Mouse (Mus musculus) left cerebral cortex, adult 18-20 months (tissue): ENCODE data around the gene Gal. TPM values are rescaled to one million over a fixed set of nuclear protein-coding genes. Genes with fewer than 3 reads are reported as not detected.

Source experiments
- DNase-seq, 2 experiments: peaks; one replicate each; pipeline ENCODE4 v3.0.0; 2021 to 2022; ENCODE audit warnings: low spot score in 2 of 2, mixed read lengths in 1 of 2
- total RNA-seq, 2 experiments: library from RNA; stranded (reverse); gene quantifications; 2 replicates each; pipeline ENCODE4 v1.2.3; 2021

Gal gene
- total RNA-seq, 2 experiments from 2014 or later, result not detected

GRCm38 (mm10) chr19:3422981-3423380, 8.6 kb upstream of the Gal start:
- DNase-seq, result no peak

- DNase-seq, result no peak
Measured at GRCm38 (mm10) chr19:3422488-3422887, 8.1 kb upstream of the Gal start.

GRCm38 (mm10) chr19:3419251-3419650, 4.9 kb upstream of the Gal start:
- DNase-seq, result peak; percentile 51 to 61

GRCm38 (mm10) chr19:3405531-3406281, 8.6 kb downstream of the Gal start:
- no peak for DNase-seq

DNA sequence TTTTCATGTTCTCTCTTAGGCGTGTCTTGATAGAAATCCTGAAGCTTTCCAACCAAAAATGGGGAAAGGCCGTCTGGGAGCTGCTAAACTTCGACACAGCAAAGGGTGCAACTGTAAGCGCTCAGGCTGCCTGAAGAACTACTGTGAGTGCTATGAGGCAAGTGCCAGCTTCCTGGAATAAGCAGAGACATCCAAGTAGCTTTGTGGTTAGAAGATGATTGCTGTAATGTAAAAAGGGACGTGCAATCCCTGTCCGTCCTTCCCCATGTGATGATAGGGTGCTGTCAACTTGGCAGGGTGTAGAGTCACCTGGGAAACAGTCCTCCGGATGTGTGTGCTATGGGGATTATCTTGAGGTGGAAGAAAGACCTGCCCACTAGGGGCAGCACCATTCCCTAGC, 10.3 kb downstream of the Gal start:
- DNase-seq, result no peak

GRCm38 (mm10) chr19:3402390-3402789, 12.0 kb downstream of the Gal start:
- DNase-seq, result no peak

DNA sequence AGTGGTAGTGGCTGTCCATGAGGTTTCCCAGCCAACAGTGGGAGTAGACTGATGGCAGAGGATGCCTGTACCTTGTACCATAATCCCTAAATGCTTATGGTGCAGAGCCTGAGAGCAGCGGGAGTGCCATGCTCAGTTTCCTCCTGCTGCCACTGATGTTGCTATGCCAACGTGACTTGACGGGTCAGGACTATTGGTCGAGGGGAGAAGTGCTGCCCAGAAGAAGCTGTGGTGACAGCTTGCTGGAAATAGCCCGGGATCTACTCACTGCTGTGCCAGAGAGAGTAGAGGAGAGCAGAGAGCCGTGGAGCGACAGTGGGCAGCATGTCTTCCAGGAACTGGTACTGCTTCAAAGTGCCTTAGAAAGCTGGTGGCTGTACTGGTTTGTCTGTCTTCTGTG, 12.4 kb downstream of the Gal start:
- no peak for DNase-seq

DNA sequence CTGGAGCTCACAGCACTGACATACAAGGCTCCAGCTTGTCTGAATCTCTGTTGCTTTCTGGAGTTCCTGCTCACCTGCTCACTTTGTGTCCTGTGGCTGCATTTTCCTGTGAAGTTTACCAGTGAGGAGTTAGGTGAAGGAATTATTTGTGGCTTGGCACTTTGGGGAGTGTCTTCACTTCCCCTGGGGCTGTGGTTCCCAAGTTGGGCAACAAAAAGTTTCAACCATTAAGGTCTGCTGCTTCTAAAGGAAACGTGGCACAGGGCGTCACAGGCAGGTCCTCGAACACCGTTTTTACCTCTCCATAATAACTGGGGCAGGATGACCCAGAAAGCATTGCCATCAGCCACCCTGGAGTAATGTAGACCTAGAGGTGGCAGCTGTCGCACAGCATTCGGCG, 12.8 kb downstream of the Gal start:
- DNase-seq, result no peak

GRCm38 (mm10) chr19:3400057-3400456, 14.3 kb downstream of the Gal start:
- DNase-seq, result no peak

GRCm38 (mm10) chr19:3394216-3394615, 20.1 kb downstream of the Gal start:
- DNase-seq, result no peak

DNA sequence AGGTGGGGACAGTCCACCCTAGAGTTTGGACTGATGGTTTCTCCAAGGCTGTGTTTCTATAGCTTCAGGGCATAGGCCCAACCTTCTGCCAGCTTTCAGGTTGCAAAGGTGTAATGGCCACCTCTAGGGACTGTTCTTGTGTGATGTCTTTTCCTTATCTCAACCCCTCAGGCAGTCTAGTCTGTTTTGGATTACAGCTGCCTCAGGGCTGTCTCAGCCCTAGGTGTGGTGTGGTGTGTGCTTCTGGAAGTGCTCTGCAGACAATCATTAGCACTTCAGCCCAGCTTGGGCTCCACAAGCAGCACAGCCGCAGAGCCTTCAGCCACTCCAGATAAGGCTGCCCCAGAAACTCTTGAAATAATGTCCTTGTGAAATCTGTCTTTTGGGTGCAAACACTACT, 22.0 kb downstream of the Gal start:
- no peak for DNase-seq

DNA sequence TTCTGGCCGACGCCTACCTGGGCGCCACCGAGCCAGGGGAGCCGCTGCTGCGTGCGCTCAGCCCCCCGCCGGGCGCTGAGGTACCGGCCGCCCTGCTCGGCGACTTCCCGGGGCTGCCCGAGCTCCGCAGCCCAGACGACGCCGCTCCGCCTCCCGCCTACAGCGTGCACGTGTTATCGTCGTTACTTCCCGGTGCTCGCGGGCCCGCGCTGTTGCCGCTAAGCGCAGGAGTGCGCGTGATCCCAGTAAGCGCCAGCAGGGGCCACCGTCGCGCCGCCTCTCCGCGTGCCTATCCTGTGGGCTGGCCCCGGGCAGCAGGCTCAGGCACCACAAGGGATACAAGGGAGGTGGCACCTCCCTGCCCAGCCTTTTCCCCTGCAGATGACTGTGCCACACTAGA, 25.3 kb downstream of the Gal start:
- DNase-seq, result peak; percentile 83 to 85

- DNase-seq, result peak; percentile 51 to 55
Measured at GRCm38 (mm10) chr19:3388629-3389057, 25.7 kb downstream of the Gal start, which contains the start of gene Tesmin. Tesmin (plus strand) TSS chr19:3388857.

GRCm38 (mm10) chr19:3388061-3388460, 26.3 kb downstream of the Gal start:
- no peak for DNase-seq

DNA sequence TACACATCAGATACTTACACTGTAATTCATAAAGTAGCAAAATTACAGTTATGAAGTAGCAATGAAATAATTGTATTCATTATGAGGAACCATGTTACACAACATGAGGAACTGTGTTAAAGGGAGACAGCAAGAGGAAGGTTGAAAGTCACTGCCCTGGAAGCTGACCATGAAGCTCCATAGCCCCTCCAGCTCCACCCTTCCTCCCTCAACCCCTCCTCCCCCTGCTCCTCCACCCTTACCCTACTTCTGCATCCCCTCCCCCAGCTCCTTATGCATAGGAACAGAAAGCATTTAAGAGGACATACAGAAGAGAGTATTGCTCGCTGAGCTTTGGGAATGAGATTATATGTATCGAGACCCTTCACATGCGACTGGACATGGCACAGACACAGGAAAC, 35.7 kb downstream of the Gal start:
- DNase-seq, result no peak

GRCm38 (mm10) chr19:3376966-3377715, 37.2 kb downstream of the Gal start:
- no peak for DNase-seq

DNA sequence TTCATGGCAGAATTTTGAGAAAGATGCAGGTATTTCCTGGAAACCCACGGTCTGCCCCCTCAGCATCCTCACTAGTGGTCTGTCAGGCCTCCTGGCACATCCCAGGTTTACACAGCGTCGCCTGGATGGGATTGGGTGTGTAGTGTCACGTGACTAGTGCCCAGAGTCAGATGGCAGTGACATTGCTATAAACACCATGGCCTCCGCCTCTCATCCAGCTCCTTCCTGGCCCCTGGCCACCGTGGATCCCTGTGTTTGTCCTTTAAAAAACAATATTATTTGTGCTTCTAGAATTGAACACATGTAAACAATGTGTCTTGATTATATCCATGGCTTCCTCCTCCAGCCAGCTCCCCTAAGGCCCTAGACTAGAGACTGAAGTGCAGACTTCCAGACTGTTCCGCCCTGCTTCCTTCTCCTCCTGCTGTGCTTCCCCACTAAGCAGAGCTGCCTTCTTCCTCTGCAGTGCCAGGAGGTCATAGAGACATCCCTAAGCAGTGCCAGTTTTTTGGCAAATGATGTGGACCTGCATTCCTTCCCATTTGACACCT, 38.3 kb downstream of the Gal start:
- no peak for DNase-seq

DNA sequence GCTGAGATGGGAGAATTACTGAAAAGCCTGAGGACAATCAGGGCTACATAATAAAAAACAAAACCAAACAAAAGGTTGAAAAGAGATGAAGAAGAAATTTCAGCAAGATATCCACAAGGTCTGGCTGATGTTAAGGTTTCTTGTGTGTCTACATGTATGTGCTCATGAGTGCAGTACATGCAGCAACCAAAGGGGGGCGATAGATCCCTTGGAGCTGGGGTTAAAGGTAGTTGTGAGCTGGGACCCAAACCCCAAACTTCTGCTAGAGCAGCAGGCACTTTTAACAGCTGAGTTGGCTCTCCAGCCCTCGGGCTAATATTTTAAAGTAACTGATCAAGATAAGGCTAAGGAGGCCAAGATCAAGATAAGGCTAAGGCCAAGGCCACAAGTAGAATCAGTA, 40.3 kb downstream of the Gal start:
- DNase-seq, result no peak

DNA sequence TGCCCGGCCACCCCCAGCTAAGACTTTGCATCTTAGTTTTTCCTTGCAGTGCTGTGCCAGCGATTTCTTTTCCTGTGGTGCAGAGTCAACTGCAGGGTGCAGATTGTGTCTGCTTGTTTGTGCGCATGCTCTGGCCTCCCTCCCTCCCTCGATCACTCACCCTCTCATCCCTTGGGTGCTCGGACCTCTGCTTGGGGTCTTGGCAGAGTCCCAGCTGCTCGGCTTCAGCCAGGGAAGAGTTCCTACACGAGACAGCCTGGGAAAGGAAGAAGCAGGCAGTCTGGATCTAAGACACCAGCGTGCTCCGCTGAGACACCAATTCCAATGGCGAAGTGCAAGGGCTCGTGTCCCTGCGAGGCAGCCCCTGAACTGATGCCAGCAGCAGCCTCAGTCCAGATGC, 41.0 kb downstream of the Gal start:
- DNase-seq, result no peak

DNA sequence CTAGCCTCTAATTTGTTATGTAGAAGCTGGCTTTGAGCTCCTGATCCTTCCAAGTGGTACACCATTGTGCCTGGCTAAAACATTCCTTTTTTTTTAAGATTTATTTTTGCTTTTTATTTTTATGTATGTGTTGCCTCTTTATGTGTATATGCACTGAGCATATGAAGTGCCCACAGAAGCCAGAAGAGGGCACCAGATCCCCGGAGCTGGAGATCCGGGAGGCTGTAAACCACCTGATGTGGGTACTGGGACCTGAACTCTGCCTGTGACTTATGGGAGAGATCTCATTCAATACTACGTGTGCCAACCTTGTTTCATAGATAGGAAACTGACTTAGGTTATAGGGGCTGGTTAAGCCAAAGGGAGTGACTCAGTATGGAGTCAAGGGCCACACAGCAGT, 46.1 kb downstream of the Gal start:
- no peak for DNase-seq

- DNase-seq, result no peak
Measured at GRCm38 (mm10) chr19:3365089-3365488, 49.3 kb downstream of the Gal start.

GRCm38 (mm10) chr19:3363510-3363909, 50.8 kb downstream of the Gal start:
- DNase-seq, result no peak
